Mouse (Mus musculus): Measurements from ENCODE around the gene Ier2. TPM values are rescaled to one million over a fixed set of nuclear protein-coding genes. Genes with fewer than 3 reads are reported as not detected.

Gene Ier2
- polyA plus RNA-seq, 1 experiment, result not detected

DNA sequence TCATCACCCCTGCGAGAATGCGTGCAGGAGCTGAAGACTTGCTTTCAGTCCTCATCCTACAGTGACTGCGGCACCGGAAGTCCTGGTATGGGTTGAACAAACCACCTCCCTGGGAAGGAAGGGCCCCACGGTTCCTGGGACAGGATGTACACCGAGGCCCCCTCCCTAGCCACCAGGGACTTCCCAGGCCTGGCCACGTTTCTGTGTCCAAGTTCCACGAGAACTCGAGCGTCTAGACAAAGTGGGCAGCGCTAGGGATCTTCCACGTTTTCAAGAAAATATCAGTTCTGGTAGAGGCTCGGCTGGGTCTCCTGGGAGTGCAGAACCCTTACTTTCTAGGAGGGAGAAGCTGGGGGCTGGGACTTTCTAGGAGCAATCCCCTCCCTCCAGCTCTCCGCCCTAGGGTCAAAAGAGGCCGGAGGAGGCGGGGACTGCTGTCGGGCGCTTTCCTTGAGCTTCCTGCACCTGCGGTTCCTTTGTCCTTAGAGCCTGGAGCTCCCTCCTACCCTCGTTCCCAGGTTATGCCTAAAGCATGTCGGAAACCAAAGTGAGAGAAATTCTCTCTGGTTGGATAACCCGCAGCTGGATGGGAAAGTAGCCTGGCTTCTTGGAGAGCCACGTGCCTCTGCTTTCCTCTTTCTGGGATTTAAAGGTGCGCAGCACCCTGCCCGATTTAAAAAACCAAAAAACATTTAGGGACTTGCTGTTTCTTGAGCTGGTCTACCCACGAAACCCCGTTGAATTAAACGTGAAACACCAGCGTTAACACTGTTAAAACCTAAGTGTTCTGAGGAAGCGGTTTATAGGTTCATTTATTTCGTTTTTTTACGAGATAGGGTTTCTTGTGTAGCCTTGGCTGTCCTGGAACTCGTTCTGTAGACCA lies 2.5 kb downstream of the Ier2 start:
- Histone ChIP-seq H3K27ac (ENCODE audit: insufficient read depth, low read depth, low read length) (0 out of 2 replicates have a peak overlapping the region, but pooled peaks have one; percentile 14), H3K4me1 (ENCODE audit: control insufficient read depth, insufficient read depth, low read length) (peaks cover 29% of the 10 kb centered on the region), H3K4me3 (ENCODE audit: insufficient read depth, low read depth, low read length) (peak overlapping the region; percentile 3; the same call in 1 of the 2 replicates)
- 28% methylated on average over 33 of the region's 33 CpGs for WGBS
- no peak for TF ChIP-seq CTCF (IDR thresholded peaks at IDR 0.05; ENCODE audit: insufficient read depth, low read depth, low read length)
- TF ChIP-seq POLR2A (IDR thresholded peaks at IDR 0.05; ENCODE audit: insufficient read depth, low read depth, low read length), result no peak

DNA sequence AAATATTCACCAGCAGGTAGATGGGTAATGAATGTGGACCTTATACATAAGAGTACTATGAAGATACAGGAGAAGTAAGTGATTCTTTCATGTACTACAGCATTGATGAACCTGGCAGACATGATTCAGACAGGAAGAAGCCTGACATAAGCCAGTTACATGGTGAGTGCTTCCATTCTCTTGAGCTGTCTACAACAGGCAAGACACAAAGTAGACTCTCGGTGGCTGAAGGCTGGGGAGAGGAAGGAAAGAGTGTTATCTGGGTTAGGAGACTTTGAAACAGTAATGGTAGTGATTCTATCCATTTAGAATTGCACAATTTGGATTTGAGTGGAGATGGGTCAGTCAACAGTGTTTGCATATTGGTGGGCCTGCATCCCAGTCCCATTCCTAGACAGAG lies 3.7 kb downstream of the Ier2 start:
- H3K27ac ChIP-seq (ENCODE audit: insufficient read depth, low read depth, low read length), result no peak overlapping the region
- H3K4me1 ChIP-seq (ENCODE audit: control insufficient read depth, insufficient read depth, low read length), result peaks cover 29% of the 10 kb centered on the region
- H3K4me3 ChIP-seq (ENCODE audit: insufficient read depth, low read depth, low read length), result no peak overlapping the region
- TF ChIP-seq POLR2A (IDR thresholded peaks at IDR 0.05; ENCODE audit: insufficient read depth, low read depth, low read length), result no peak
- no peak for TF ChIP-seq CTCF (IDR thresholded peaks at IDR 0.05; ENCODE audit: insufficient read depth, low read depth, low read length)
- WGBS, result 87% methylated on average over 1 of the region's 1 CpGs

DNA sequence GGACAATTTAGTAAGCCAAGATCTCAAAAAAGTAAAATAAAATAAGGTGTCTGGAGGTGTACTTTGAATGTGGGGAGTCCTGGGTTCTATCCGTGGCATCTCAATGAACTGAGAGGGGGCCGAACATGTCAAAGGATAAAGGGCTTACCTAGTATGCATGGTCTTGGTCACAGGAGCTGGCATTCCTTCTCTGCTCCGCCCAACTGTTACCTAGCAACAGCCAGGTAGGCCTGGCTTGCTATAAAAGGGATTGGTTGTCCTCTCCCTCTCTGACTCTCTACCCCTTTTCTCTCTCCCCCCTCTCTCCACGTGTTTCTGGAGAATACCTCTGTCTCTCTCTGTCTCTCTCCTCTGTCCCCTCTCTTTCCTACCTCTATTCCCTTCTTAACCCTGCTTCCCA lies 5.0 kb downstream of the Ier2 start:
- peaks cover 26% of the 10 kb centered on the region for H3K4me1 ChIP-seq (ENCODE audit: control insufficient read depth, insufficient read depth, low read length)
- TF ChIP-seq POLR2A (IDR thresholded peaks at IDR 0.05; ENCODE audit: insufficient read depth, low read depth, low read length) (no peak), CTCF (IDR thresholded peaks at IDR 0.05; ENCODE audit: insufficient read depth, low read depth, low read length) (no peak)
- WGBS, result 82% methylated on average over 4 of the region's 4 CpGs
- no peak overlapping the region for H3K4me3 ChIP-seq (ENCODE audit: insufficient read depth, low read depth, low read length)
- no peak overlapping the region for H3K27ac ChIP-seq (ENCODE audit: insufficient read depth, low read depth, low read length)

DNA sequence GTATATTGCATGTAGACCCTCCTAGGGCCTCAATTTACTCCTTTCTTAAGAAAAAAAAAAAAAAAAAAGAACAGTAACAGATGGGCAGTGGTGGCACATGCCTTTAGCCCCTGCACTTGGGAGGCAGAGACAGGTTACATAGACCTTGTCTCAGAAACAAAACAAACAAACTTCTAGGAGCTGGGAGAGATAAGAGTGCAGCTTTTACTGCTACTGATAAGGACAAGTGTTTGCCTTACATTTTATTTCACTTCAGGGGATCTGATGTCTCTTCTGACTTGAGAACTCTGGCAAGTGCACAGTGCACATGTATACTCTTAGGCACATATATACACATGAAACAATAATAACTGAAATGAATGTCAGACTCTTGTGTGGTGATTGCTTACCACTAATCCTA lies 5.4 kb downstream of the Ier2 start:
- Histone ChIP-seq H3K4me3 (ENCODE audit: insufficient read depth, low read depth, low read length) (no peak overlapping the region), H3K27ac (ENCODE audit: insufficient read depth, low read depth, low read length) (no peak overlapping the region), H3K4me1 (ENCODE audit: control insufficient read depth, insufficient read depth, low read length) (peaks cover 26% of the 10 kb centered on the region)
- no peak for TF ChIP-seq POLR2A (IDR thresholded peaks at IDR 0.05; ENCODE audit: insufficient read depth, low read depth, low read length)
- no peak for TF ChIP-seq CTCF (IDR thresholded peaks at IDR 0.05; ENCODE audit: insufficient read depth, low read depth, low read length)

DNA sequence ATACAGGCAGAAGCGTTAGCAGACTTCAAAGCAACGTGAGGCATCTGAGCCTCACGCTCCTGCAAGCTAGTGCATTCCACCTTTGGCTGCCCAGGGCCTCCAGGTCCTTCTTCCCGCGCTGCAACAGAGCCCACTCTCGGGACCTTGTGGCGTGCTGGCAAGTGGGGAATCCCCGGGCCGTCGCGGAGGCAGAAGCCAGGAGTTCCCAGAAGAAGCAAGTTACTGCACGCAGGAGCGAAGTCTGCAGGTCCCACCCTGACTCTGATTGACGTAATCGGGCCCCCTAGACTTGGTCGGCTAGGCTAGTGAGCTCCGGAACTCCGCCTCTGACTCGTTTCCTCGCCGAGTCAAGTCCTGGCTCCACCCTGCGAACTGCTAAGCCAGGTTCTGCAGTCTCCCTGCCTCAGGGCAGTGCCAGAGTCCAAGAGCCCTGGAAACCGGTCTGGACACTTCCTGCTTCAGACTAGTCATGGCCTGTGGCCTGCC lies 6.0 kb downstream of the Ier2 start:
- H3K4me3 ChIP-seq (ENCODE audit: insufficient read depth, low read depth, low read length), result peak overlapping the region; percentile 17
- TF ChIP-seq POLR2A (IDR thresholded peaks at IDR 0.05; ENCODE audit: insufficient read depth, low read depth, low read length) (no peak), CTCF (IDR thresholded peaks at IDR 0.05; ENCODE audit: insufficient read depth, low read depth, low read length) (no peak)
- no peak overlapping the region for H3K27ac ChIP-seq (ENCODE audit: insufficient read depth, low read depth, low read length)
- peaks cover 22% of the 10 kb centered on the region for H3K4me1 ChIP-seq (ENCODE audit: control insufficient read depth, insufficient read depth, low read length)
- 21% methylated on average over 23 of the region's 23 CpGs for WGBS

DNA sequence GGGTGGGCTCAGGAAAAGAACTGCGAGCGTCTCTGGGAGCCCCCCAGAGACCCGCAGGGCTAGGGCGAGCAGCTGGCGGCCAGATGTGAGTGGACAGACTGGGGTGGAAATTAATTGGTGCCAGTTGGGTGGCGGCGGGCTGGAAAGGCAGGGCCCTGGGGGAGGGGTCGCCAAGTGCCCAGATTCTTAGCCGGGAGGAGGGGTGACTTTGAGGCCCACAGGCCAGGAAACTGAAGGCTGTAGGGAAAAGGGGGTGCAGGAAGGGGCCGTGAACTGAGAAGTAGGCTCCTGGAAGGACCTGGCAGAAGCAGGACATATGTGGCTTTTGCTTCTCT lies 6.5 kb downstream of the Ier2 start:
- H3K4me3 ChIP-seq (ENCODE audit: insufficient read depth, low read depth, low read length), result peak overlapping the region; percentile 11
- peaks cover 18% of the 10 kb centered on the region for H3K4me1 ChIP-seq (ENCODE audit: control insufficient read depth, insufficient read depth, low read length)
- TF ChIP-seq CTCF (IDR thresholded peaks at IDR 0.05; ENCODE audit: insufficient read depth, low read depth, low read length), result no peak
- no peak for TF ChIP-seq POLR2A (IDR thresholded peaks at IDR 0.05; ENCODE audit: insufficient read depth, low read depth, low read length)
- H3K27ac ChIP-seq (ENCODE audit: insufficient read depth, low read depth, low read length), result no peak overlapping the region
- 21% methylated on average over 10 of the region's 10 CpGs for WGBS

- WGBS, result 27% methylated on average over 15 of the region's 15 CpGs
- no peak overlapping the region for H3K27ac ChIP-seq (ENCODE audit: insufficient read depth, low read depth, low read length)
- TF ChIP-seq POLR2A (IDR thresholded peaks at IDR 0.05; ENCODE audit: insufficient read depth, low read depth, low read length) (no peak), CTCF (IDR thresholded peaks at IDR 0.05; ENCODE audit: insufficient read depth, low read depth, low read length) (no peak)
- H3K4me3 ChIP-seq (ENCODE audit: insufficient read depth, low read depth, low read length), result peak overlapping the region; percentile 11
- peaks cover 14% of the 10 kb centered on the region for H3K4me1 ChIP-seq (ENCODE audit: control insufficient read depth, insufficient read depth, low read length)
Observed at GRCm38 (mm10) chr8:84655336-84656190, 7.1 kb downstream of the Ier2 start.

- no peak overlapping the region for H3K4me3 ChIP-seq (ENCODE audit: insufficient read depth, low read depth, low read length)
- no peak overlapping the region for H3K27ac ChIP-seq (ENCODE audit: insufficient read depth, low read depth, low read length)
- TF ChIP-seq CTCF (IDR thresholded peaks at IDR 0.05; ENCODE audit: insufficient read depth, low read depth, low read length) (no peak), POLR2A (IDR thresholded peaks at IDR 0.05; ENCODE audit: insufficient read depth, low read depth, low read length) (no peak)
- 54% methylated on average over 4 of the region's 4 CpGs for WGBS
- H3K4me1 ChIP-seq (ENCODE audit: control insufficient read depth, insufficient read depth, low read length), result peaks cover 6% of the 10 kb centered on the region; the same call in 1 of the 2 replicates
Observed at GRCm38 (mm10) chr8:84654597-84654996, 8.1 kb downstream of the Ier2 start.
